Mouse (Mus musculus): Measurements from ENCODE around the gene Hc. TPM values are rescaled to one million over a fixed set of nuclear protein-coding genes. Genes with fewer than 3 reads are reported as not detected.

The Hc gene
- polyA plus RNA-seq, 1 experiment from 2014 or later = 2.1 TPM

- H3K27me3 ChIP-seq (replicated peaks) = no peaks in the 10 kb centered on the region
- H3K4me2 ChIP-seq = no peak overlapping the region
- H3K27ac ChIP-seq = no peak overlapping the region
- H3K4me3 ChIP-seq (replicated peaks) = no peak overlapping the region
- no peaks in the 10 kb centered on the region for H3K9me3 ChIP-seq
- 58% methylated on average over 6 of the region's 6 CpGs for WGBS
- no peak overlapping the region for H3K9ac ChIP-seq
- H3K4me1 ChIP-seq = no peaks in the 10 kb centered on the region
- H3K36me3 ChIP-seq = no peaks in the 10 kb centered on the region
- no peak for ATAC-seq (ENCODE audit: insufficient read depth, low FRiP score, low read depth)
Measured at GRCm38 (mm10) chr2:35079166-35079565, 17.9 kb upstream of the Hc start.

- no peak for ATAC-seq (ENCODE audit: insufficient read depth, low FRiP score, low read depth)
- no peaks in the 10 kb centered on the region for H3K36me3 ChIP-seq
- no peak overlapping the region for H3K27ac ChIP-seq
- H3K9ac ChIP-seq = no peak overlapping the region
- H3K27me3 ChIP-seq (replicated peaks) = no peaks in the 10 kb centered on the region
- H3K4me2 ChIP-seq = no peak overlapping the region
- 79% methylated on average over 3 of the region's 3 CpGs for WGBS
- H3K4me1 ChIP-seq = no peaks in the 10 kb centered on the region
- no peak overlapping the region for H3K4me3 ChIP-seq (replicated peaks)
- H3K9me3 ChIP-seq = no peaks in the 10 kb centered on the region
Measured at GRCm38 (mm10) chr2:35074328-35074727, 13.1 kb upstream of the Hc start.

- Histone ChIP-seq H3K27ac (no peak overlapping the region), H3K4me2 (no peak overlapping the region), H3K27me3 (replicated peaks) (no peaks in the 10 kb centered on the region), H3K4me1 (no peaks in the 10 kb centered on the region), H3K36me3 (no peaks in the 10 kb centered on the region), H3K9ac (no peak overlapping the region), H3K4me3 (replicated peaks) (no peak overlapping the region), H3K9me3 (no peaks in the 10 kb centered on the region)
- ATAC-seq (ENCODE audit: insufficient read depth, low FRiP score, low read depth) = no peak
- WGBS = 59% methylated on average over 2 of the region's 2 CpGs
Measured at GRCm38 (mm10) chr2:35072547-35072946, 11.3 kb upstream of the Hc start.

- no peaks in the 10 kb centered on the region for H3K4me1 ChIP-seq
- WGBS = 83% methylated on average over 4 of the region's 4 CpGs
- no peak for ATAC-seq (ENCODE audit: insufficient read depth, low FRiP score, low read depth)
Measured at GRCm38 (mm10) chr2:35070275-35070674, 9.0 kb upstream of the Hc start.

DNA sequence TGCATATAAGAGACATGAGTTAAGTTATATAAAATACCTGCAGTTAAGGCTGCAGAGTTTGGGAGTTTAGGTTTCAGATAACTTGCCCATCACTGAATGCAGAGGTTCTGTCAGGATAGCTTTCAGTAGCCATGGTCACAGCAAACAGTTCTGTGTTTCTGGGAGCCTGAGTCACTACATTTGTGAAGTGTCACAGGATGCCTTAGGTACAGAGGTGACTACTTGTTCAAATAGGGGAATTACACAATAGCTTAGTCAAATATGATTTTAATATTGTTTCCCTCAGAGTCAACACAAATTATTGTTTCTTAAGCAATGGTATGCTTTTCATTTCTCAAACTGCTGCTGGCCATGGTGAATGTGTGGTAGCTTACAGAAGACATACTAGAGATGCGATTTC lies 7.9 kb upstream of the Hc start:
- Histone ChIP-seq H3K4me3 (replicated peaks) (no peak overlapping the region), H3K27ac (no peak overlapping the region), H3K36me3 (no peaks in the 10 kb centered on the region), H3K4me1 (no peaks in the 10 kb centered on the region), H3K4me2 (no peak overlapping the region), H3K9me3 (no peaks in the 10 kb centered on the region), H3K27me3 (replicated peaks) (no peaks in the 10 kb centered on the region), H3K9ac (no peak overlapping the region)
- no peak for ATAC-seq (ENCODE audit: insufficient read depth, low FRiP score, low read depth)
- WGBS = 86% methylated on average over 1 of the region's 1 CpGs

More at GRCm38 (mm10) chr2:35070275-35070674, 9.0 kb upstream of the Hc start:
- no peak overlapping the region for H3K4me3 ChIP-seq (replicated peaks)
- no peak overlapping the region for H3K9ac ChIP-seq
- no peak overlapping the region for H3K27ac ChIP-seq
- no peaks in the 10 kb centered on the region for H3K27me3 ChIP-seq (replicated peaks)
- H3K36me3 ChIP-seq = no peaks in the 10 kb centered on the region
- no peaks in the 10 kb centered on the region for H3K9me3 ChIP-seq
- H3K4me2 ChIP-seq = no peak overlapping the region

DNA sequence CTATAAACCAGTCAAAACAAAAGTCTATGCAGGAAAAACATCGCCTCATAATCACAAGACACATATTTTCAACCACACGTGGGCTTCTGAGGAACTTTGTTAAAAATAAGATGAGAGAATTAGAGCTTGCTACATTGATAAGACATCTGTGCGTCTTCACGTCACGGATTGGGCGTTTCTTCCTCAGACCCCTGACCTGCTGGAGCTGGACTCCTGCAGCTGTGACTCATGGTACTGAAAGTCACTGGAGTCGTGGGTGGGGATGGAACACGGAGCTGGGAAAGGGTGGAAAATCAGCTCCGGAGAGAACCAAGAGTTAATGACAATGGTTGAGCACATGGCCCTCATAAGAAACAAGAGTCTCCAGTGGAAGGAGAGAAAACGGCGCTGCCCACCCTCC lies 5.9 kb upstream of the Hc start:
- H3K27me3 ChIP-seq (replicated peaks) = no peaks in the 10 kb centered on the region
- WGBS = 85% methylated on average over 11 of the region's 11 CpGs
- no peak overlapping the region for H3K9ac ChIP-seq
- no peak overlapping the region for H3K27ac ChIP-seq
- H3K4me1 ChIP-seq = no peaks in the 10 kb centered on the region
- no peak for ATAC-seq (ENCODE audit: insufficient read depth, low FRiP score, low read depth)
- H3K9me3 ChIP-seq = no peaks in the 10 kb centered on the region
- no peaks in the 10 kb centered on the region for H3K36me3 ChIP-seq
- H3K4me3 ChIP-seq (replicated peaks) = no peak overlapping the region
- no peak overlapping the region for H3K4me2 ChIP-seq

DNA sequence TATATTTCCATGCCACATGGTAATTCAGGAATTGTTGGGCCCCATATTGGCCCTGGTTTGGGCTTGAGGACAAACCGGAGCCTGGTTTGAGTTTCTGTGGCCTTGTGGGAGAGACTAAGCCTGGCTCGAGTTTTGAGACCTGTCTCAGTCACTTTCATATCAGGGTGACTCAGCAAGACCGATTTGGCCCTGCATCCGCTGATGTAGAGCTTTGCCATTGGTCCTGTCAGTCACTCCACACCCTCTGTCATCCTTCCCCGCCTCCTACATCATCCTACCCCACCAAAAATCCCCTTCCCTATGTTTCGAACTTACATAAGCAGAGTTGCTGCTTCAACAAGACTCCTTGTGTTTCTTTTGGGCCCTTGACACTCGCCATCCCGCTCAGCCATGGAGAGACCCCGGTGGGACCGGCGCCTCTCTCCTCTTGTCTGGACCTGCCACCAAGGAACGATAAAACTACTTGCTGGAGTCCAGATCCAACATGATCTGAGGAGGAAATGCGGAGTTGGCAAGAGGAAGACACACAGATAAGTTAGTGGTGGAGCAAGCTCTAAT lies 5.4 kb upstream of the Hc start:
- no peak overlapping the region for H3K9ac ChIP-seq
- H3K4me1 ChIP-seq = no peaks in the 10 kb centered on the region
- no peaks in the 10 kb centered on the region for H3K9me3 ChIP-seq
- 88% methylated on average over 13 of the region's 13 CpGs for WGBS
- H3K27ac ChIP-seq = no peak overlapping the region
- no peak overlapping the region for H3K4me2 ChIP-seq
- no peaks in the 10 kb centered on the region for H3K27me3 ChIP-seq (replicated peaks)
- no peaks in the 10 kb centered on the region for H3K36me3 ChIP-seq
- no peak overlapping the region for H3K4me3 ChIP-seq (replicated peaks)
- no peak for ATAC-seq (ENCODE audit: insufficient read depth, low FRiP score, low read depth)

DNA sequence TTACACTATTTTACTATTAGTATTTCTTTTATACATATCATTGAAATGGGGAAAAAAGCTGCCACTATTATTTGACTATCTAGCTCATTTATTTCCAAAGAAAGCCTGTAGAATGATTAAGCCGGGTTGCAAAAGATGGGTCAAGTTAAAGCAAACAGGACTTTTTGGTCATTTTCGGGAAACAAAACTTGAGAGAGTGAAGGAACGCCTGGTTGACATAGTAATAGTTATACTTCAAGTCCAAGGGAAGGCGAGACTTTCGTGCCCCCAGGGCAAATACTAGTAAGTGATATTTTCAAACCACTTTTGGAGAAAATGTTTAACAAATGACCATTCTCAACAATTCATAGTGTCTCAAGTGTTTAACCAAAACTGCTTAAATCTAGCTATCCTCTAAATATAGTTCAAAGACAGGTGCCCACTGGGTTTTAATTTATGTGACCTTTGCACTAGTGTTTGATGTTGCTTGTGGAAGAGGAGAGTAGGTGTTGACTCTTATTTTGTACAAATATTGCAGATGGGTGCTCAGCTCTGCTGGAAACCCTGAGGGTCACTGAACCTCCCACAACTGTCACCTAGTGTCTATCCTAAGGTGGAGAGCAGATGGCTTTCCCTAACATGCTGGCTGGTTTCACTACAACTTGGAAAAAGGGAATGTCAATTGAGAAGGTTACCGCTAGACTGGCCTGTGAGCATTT lies 2.2 kb upstream of the Hc start:
- Histone ChIP-seq H3K9ac (no peak overlapping the region), H3K36me3 (no peaks in the 10 kb centered on the region), H3K4me1 (no peaks in the 10 kb centered on the region), H3K9me3 (no peaks in the 10 kb centered on the region), H3K27me3 (replicated peaks) (no peaks in the 10 kb centered on the region), H3K27ac (no peak overlapping the region), H3K4me3 (replicated peaks) (no peak overlapping the region), H3K4me2 (no peak overlapping the region)
- 76% methylated on average over 6 of the region's 6 CpGs for WGBS
- no peak for ATAC-seq (ENCODE audit: insufficient read depth, low FRiP score, low read depth)

- Histone ChIP-seq H3K4me1 (no peaks in the 10 kb centered on the region), H3K4me3 (replicated peaks) (no peak overlapping the region), H3K27ac (no peak overlapping the region), H3K27me3 (replicated peaks) (no peaks in the 10 kb centered on the region), H3K4me2 (no peak overlapping the region), H3K36me3 (no peaks in the 10 kb centered on the region), H3K9me3 (no peaks in the 10 kb centered on the region), H3K9ac (no peak overlapping the region)
- ATAC-seq (ENCODE audit: insufficient read depth, low FRiP score, low read depth) = no peak
- WGBS = 49% methylated on average over 6 of the region's 6 CpGs
Measured at GRCm38 (mm10) chr2:35060897-35061296, 341 bp downstream of the Hc start.

- 78% methylated on average over 5 of the region's 5 CpGs for WGBS
- no peaks in the 10 kb centered on the region for H3K36me3 ChIP-seq
- H3K9me3 ChIP-seq = no peaks in the 10 kb centered on the region
- no peak overlapping the region for H3K4me3 ChIP-seq (replicated peaks)
- no peak overlapping the region for H3K9ac ChIP-seq
- no peak overlapping the region for H3K4me2 ChIP-seq
- H3K27me3 ChIP-seq (replicated peaks) = no peaks in the 10 kb centered on the region
- ATAC-seq (ENCODE audit: insufficient read depth, low FRiP score, low read depth) = no peak
- H3K4me1 ChIP-seq = no peaks in the 10 kb centered on the region
- no peak overlapping the region for H3K27ac ChIP-seq
Measured at GRCm38 (mm10) chr2:35060256-35060655, 982 bp downstream of the Hc start.

GRCm38 (mm10) chr2:35058325-35058724 lies 2.9 kb downstream of the Hc start:
- Histone ChIP-seq H3K27me3 (replicated peaks) (no peaks in the 10 kb centered on the region), H3K9ac (no peak overlapping the region), H3K9me3 (no peaks in the 10 kb centered on the region), H3K4me2 (no peak overlapping the region), H3K27ac (no peak overlapping the region), H3K4me3 (replicated peaks) (no peak overlapping the region), H3K36me3 (no peaks in the 10 kb centered on the region), H3K4me1 (no peaks in the 10 kb centered on the region)
- WGBS = 69% methylated on average over 2 of the region's 2 CpGs
- ATAC-seq (ENCODE audit: insufficient read depth, low FRiP score, low read depth) = no peak

GRCm38 (mm10) chr2:35057243-35057642 lies 4.0 kb downstream of the Hc start:
- no peak for ATAC-seq (ENCODE audit: insufficient read depth, low FRiP score, low read depth)

GRCm38 (mm10) chr2:35048851-35049250 lies 12.4 kb downstream of the Hc start:
- Histone ChIP-seq H3K27me3 (replicated peaks) (no peaks in the 10 kb centered on the region), H3K9me3 (no peaks in the 10 kb centered on the region), H3K4me3 (replicated peaks) (no peak overlapping the region), H3K36me3 (no peaks in the 10 kb centered on the region), H3K9ac (no peak overlapping the region), H3K4me1 (no peaks in the 10 kb centered on the region), H3K27ac (no peak overlapping the region), H3K4me2 (no peak overlapping the region)
- no peak for ATAC-seq (ENCODE audit: insufficient read depth, low FRiP score, low read depth)
- WGBS = 44% methylated on average over 5 of the region's 5 CpGs

More at GRCm38 (mm10) chr2:35057243-35057642, 4.0 kb downstream of the Hc start:
- H3K27ac ChIP-seq = no peak overlapping the region
- no peak overlapping the region for H3K9ac ChIP-seq
- no peaks in the 10 kb centered on the region for H3K36me3 ChIP-seq
- WGBS = 83% methylated on average over 11 of the region's 11 CpGs
- H3K27me3 ChIP-seq (replicated peaks) = no peaks in the 10 kb centered on the region
- H3K4me2 ChIP-seq = no peak overlapping the region
- H3K4me1 ChIP-seq = no peaks in the 10 kb centered on the region
- H3K4me3 ChIP-seq (replicated peaks) = no peak overlapping the region
- no peaks in the 10 kb centered on the region for H3K9me3 ChIP-seq

All from stomach, embryonic 15.5 days (tissue).